Mouse (Mus musculus): ENCODE data around the gene Tbc1d24.

Tbc1d24 gene

DNA sequence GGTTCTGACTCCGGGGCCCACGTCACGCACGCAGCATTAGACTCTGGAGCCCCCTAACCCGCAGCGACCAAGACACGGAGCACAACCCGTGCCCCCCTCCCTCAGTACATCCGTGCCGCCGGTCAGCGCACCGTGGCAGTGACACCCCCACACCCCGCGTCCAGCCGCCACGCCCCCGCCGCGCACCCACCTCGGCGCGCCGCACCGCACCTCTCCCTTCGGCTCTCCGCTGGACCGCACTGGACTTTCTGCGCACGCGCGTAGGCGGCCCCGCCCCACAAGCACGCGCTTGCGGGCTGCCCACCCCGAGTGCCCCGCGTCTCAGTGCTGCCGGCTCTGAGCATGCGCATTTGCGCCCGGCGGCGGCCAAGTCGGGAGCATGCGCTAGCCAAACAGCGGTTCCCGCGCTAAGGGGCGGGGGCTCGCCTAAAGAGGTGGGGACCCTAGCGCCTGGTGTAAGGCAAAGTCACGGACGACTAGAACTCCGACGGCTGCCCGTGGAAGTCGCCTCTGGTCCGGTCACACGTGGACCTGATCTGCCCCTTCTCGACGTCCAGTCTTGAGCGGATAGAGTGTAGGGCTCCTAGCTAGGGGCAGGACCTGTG is at the start of gene Tbc1d24:
Tbc1d24 (minus strand) TSS at position 279 of the 605 bp plus-strand sequence.
- DNase-seq (ENCODE audit: low read depth in 2 of 2, low spot score in 2 of 2), result peak; percentile 74 to 75

DNA sequence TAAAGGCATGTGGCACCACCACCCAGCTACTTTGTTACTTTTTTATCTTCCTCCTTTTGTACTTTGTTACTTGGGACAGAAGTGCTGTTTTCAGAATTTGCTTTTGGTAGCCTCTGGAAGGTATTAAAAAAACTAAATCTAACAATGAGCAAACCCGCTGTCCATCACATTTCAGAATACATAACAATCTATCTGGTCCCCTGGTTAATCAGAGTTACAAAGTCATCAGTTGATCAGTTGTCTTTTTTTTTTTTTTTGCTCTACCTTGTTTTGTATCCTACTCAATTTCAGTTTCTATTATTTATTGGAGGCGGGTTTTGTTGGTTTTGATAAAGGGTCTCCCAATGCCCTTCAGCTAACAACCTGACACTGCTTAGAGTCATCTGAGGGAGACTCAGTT is 47.0 kb upstream of the Tbc1d24 start:
- no peak for DNase-seq (ENCODE audit: low read depth in 2 of 2, low spot score in 2 of 2)

DNA sequence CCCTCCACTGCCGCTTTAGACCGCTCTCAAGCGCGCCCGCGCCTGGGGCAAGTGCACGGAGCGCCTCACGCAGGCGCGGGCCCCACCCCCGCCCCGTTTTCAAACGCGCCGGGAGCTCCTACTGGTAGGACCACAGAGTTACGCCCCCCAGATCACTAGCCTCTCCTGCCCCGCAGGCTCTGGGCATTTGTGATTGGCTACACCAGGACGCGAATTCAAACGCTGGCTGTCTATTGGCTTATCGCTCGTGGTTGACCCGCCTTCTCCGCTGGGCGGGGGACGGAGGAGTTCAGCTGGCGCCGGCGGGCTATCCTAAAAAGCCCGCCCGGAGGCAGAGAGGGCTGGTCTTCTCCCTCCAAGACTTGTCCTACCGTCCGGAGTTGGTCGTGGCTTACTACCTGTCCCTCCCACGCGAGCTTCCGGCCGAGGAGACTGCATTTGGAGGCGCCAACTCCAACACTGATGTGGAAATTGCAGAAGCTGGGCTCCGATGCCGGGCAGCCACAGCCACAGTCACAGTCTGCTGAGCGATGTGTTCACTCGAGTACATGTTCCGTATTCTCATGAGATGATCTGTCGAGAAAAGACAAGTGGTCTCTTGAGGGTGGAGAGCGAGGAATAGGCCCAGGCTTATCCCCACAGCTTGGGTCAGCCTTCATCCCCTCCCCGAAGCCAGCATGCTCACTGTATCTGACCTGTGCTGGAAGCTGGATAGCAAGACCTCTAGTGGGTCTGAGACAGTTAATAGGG is 46.1 kb upstream of the Tbc1d24 start, which contains the start of gene Ccnf:
Ccnf (minus strand) TSS at position 165 of the 750 bp plus-strand sequence.
- peak; percentile 95 for DNase-seq (ENCODE audit: low read depth in 2 of 2, low spot score in 2 of 2)

DNA sequence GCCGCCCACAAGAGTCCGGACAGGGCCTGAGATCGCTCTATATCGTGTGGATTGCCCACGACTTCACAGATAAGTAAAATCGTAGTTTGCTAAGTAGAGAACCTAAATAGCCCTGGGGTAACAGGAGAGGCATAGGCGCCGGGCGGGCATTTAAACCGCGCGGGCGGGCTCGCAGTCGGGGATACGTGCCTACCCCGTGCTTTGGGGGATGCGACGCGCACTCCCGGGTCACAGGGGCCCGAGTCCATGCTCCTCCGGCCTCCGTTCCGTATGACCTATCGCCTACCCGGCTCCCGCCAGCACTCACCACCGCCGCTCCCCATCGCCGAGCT is 45.6 kb upstream of the Tbc1d24 start:
- DNase-seq (ENCODE audit: low read depth in 2 of 2, low spot score in 2 of 2), result no peak

DNA sequence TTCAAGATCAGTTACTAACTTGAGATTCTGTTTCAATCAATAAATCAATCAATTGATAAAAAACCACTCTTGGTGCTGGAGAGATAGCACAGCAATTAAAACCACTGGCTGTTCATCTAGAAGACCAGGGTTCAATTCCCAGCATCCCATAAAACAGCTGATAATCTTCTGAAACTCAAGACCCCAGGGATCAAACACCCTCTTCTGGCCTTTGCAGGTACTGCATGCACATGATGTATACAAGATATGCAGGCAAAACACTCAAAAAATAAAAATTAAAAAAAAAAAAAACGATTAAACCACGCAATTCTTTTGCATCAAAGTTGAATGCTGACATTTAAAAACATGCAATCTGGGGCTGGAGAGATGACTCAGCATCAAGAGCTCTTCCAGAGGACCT is 43.3 kb upstream of the Tbc1d24 start:
- DNase-seq (ENCODE audit: low read depth in 2 of 2, low spot score in 2 of 2), result peak in 1 of 2 experiments; percentile 13

DNA sequence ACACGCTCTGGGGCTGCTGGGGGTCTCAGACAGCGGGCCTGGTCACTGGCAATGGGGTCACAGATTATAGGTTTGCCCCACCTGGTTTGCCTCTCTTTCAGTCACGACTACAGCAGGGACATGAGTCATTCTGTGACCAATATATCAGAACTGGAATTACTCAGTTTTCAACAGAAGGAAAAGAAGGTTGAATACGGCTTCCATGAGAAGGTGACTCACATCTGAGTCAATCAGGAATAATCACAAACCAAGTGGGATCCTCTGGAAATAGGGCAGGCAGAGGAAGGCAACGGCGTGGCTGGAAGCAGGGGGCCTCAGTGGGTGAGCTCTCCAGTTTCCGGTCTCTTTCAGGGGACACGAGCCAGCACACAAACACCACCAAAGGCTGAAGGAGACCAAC is 38.7 kb upstream of the Tbc1d24 start:
- no peak for DNase-seq (ENCODE audit: low read depth in 2 of 2, low spot score in 2 of 2)

DNA sequence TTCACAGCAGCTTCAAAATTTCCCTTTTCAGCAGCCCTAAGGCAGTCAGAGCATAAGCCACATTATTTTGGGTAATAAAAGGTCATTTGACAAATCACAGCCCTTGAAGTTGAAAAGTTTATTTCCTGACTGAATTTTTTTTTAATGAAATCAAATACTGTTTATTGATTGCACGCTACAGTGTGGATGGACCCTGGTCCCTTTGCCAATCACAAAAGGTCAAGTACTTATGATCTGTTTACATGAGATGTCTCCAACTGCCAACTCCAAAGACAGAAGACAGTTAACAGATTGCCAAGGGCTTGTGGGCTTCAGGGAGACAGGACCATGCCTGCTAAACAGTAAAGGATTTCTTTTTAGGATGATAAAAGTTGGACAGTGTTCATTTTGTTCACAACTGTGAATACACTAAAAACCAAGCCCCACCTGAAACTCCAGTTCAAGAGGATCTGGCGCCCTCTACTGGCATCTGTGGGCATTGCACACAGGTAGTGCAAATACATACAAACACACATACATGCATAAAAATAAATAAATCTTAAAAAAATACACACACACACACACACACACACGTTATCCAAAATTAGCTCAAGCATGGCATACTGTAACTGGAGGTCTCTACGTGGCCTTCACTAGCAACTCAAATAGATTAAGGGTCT is 38.1 kb upstream of the Tbc1d24 start:
- DNase-seq (ENCODE audit: low read depth in 2 of 2, low spot score in 2 of 2), result peak; percentile 57 to 68

DNA sequence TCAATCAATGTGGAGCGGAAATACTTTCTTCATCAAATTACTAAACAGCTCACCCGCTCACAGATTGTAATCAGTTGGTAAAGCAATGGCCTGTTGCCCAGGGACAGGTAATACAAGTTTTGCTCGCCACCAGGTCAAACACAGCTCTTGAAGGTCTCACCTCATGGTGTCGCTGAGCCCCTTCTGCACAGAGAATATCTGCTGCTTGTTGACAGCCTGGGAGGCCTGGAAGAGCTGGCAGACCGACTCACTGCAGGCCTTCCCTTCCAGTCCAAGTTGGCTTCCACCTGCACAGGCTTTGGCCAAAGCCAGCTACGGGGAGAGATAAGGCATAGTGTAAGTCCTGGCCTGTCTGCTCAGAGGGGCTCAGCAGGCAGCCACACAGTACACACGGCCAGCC is 31.6 kb upstream of the Tbc1d24 start:
- DNase-seq (ENCODE audit: low read depth in 2 of 2, low spot score in 2 of 2), result no peak

DNA sequence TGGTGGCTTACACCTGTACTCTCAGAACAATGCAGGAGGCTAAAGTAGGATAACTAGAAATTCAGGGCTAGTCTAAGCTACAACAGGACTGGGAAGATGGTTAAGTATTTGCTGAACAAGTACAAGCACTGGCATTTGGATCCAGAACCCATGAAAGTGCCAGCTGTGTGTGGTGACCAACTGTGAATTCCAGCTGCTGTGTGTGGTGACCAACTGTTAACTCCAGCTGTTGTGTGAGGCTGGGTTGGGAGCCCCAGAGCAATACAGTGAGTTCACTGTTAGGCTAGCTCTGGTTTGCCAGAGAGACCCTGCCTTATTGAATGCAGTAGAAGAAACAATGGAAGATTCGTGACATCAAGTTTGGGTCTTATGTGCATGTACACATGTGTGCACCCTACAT is 31.1 kb upstream of the Tbc1d24 start:
- DNase-seq (ENCODE audit: low read depth in 2 of 2, low spot score in 2 of 2), result no peak

DNA sequence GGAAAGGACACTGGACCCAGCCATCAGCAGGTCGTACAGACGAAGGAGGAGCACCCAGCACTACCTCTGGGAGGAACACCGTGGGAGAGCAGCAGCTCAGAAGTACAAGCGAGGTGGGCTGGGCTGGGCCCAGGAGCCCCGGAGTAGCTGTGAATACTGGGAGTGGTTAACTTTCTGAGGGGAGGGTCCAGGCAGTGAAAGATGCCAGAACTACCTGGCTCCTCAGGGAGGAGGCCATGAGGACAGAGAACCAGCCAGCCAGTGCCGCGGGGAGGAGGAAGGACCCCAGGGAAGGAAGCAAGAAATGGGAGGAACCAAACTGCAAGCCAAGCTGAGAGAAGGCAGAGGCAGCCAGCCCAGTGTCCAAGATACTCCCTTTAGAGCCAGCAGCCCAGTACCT is 22.6 kb upstream of the Tbc1d24 start:
- no peak for DNase-seq (ENCODE audit: low read depth in 2 of 2, low spot score in 2 of 2)

DNA sequence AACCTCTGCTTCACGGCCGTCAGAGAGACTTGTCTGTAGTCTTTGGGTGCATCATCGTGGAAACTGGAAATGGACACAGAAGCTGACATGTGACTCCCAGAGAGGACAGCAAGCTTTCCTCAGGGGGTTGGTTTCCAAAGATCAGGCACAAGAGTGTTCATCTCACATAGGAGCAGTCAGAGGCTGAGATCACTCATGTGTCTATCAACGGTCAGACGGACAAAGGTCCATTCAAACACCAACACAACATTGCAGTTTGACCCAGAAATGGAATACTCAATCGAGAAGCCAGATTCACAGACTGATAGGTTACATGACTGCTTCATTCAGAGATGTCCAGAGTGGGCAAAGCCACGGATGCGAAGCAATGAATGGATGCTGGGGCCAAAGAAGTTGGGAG is 21.4 kb upstream of the Tbc1d24 start:
- DNase-seq (ENCODE audit: low read depth in 2 of 2, low spot score in 2 of 2), result no peak

DNA sequence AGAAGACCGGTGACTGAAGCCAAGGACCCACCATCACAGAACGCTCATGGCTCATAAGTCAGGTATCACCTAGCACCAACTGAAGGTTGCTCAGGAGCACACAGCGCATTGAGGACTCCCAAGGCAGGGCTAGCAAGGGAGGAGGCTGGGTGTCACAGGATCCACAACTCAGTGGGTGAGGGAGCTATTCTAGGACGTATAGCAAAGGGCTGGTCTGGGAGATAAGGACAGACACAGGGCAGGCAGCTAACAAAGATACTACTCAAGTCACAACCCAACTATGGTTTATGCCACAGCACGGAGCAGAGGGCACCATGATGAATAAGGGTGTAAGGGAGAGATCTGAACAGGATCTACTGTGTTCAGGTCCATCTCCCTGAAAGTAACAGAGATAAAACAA is 20.5 kb upstream of the Tbc1d24 start:
- no peak for DNase-seq (ENCODE audit: low read depth in 2 of 2, low spot score in 2 of 2)

DNA sequence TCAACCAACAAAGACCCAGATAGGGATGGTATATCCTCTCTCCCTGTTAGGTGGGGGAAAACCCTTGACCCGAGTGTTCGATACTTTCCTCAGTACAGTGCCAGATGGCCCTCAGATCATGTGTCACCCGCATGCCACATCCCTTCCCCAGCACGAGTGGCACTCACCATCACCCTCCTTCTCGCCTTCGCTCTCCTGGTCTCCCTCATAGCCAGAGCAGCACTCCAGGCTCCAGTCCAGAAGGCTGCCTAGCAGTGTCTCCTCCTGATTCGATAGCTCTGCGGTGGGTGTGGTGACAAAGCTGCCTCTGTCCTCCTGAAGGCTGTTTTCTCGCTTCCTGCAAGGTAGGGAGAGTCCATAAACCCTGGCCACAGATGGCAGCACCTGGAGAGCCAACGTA is 19.4 kb upstream of the Tbc1d24 start:
- DNase-seq (ENCODE audit: low read depth in 2 of 2, low spot score in 2 of 2), result no peak

DNA sequence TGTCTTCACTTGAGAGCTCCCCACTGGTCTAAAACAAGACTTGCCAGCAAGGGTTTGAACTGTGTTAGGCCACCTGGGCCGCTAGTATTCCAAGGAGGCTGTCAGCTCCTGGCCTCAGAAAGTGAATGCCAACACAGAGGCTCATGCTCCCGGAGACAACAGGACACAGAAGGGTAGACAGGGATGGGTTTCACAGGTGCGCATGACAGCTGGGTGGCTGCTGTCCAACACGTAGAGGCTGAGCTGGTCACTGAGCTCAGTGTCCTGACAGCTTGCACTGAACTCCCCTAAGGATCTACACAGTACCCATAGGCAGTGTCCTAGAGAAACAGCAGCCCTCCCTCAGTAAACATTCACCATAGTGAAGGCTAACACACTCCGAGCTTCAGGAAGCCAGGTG is 18.2 kb upstream of the Tbc1d24 start:
- no peak for DNase-seq (ENCODE audit: low read depth in 2 of 2, low spot score in 2 of 2)

DNA sequence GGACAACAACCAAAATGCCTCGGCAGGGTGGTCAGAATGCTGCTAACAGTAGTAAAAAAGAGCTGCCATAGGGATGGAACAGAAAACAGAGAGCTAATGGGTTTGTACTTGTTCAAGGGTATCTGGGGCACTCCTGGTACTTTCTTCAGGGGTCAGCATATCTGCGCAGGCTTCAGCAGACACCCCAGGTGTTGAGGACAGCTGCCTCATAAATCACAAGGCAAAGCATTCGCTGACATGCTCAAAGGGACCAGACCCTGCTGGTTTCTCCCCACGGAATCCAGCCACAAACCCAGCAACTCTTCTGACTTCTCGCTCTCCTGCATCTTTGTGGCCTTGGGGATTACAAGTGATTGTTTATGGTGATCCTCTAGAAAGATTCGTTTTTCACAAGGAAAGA is 17.3 kb upstream of the Tbc1d24 start:
- no peak for DNase-seq (ENCODE audit: low read depth in 2 of 2, low spot score in 2 of 2)

DNA sequence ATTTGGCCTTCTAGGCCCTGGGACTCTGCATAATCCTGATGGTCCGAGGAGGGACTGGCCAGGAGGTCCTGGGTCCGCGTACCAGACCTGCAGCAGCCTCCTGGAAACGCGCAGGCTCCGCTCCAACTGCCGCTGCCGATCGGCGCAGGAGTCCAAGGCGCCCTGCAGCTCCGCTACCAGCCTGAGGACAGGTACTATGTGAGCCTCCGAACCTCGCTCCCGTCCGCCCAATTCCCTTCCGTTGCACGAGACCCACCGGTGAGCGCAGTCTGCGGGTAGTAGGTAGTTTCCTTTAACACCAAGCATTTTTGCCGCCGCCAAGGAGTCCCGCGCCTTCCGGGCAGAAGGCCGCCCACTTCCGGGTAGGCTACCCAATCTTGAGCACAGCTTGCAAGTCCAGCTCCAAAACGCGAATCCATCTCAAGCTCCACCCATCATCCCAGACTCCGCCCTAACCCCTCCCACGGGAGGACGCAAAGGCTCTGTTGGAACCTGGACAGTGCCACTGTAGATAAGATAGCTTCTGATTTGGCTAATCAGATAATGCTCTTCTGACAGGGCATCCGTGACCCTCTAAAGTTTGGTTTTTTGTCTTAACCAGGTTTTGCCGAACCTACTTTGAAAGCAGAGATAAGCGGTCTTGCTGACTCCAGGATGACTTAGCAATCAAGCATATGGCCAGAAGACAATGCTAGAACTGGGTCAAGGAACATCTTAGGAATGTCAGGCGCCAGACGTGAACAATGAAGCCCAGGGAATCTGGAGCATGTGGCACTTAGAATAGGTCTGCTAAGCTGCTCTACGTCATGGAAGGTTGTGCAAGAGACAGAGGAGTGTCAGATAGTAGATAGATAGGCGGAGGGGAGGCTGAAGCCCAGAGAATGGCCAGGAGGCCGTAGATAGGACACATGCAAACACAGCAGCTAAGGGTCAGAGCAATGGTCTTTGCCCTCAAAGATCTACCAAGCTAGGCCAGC is 15.4 kb upstream of the Tbc1d24 start, which contains the start of gene Tedc2:
Tedc2 (minus strand) TSS at position 417 of the 977 bp plus-strand sequence.
- peak; percentile 79 to 84 for DNase-seq (ENCODE audit: low read depth in 2 of 2, low spot score in 2 of 2)

DNA sequence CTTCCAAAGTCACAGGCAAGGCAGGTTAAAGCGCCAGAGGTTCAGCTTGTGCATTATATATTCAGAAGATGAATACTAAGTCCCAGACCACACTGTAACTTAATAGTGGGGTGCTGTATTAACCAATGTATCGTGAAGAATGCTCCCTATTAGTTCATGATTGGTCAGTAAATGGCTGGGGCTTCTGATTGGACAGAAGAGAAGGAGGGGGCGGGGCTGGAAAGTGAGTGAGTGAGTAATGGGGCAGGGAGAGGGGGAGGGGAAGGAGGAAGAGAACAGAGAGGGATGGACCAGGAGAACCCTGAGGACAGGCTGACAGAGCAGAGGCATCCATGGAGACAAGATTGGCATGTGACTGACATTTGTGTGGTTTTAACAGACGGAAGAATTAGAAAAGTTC is 11.5 kb upstream of the Tbc1d24 start:
- DNase-seq (ENCODE audit: low read depth in 2 of 2, low spot score in 2 of 2), result no peak

DNA sequence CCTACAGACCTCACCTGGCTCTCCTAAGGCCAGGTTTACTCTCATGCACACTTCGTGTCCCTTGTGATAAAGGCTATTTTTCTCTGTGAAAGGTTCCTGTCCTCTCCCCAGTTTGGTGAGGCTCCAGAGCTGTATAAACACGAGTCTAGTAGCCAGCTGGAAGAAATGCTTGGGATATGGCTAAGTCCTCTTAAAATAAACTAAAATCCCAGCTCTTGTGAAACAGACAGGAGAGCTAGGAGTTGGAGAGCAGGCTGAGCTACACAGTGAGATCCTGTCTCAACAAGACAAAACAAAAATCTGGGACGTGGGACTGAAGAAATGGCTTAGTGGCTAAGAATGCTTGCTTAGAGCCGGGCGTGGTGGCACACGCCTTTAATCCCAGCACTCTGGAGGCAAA is 7.8 kb upstream of the Tbc1d24 start:
- DNase-seq (ENCODE audit: low read depth in 2 of 2, low spot score in 2 of 2), result no peak

DNA sequence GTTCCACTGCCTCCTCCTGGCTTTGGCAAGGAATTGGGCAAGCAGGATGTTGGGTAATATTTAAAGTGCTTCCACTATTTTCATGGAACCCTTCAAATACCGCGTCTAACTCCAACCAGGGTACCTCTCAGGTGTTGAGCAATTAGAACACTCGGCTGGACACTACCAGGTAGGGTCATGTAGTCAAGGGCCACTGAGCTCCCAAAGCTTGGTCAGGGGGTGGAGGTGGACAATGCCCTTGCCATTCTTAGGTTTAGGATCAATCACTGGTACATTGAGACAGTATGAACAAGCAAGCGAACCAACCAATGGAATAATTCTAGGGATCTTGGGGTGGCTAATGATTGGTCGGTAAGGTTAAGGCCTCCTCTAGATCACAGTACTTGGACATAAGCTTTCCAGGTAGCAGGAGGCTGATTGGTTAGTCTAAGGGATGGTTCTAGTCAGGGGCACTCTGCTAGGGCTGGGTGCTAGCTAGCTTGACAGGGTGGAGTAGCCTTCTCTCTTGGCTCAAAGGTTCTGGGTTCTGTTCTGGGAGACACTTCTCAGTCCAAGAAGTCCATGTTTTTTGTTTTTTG is 7.2 kb upstream of the Tbc1d24 start:
- no peak for DNase-seq (ENCODE audit: low read depth in 2 of 2, low spot score in 2 of 2)

DNA sequence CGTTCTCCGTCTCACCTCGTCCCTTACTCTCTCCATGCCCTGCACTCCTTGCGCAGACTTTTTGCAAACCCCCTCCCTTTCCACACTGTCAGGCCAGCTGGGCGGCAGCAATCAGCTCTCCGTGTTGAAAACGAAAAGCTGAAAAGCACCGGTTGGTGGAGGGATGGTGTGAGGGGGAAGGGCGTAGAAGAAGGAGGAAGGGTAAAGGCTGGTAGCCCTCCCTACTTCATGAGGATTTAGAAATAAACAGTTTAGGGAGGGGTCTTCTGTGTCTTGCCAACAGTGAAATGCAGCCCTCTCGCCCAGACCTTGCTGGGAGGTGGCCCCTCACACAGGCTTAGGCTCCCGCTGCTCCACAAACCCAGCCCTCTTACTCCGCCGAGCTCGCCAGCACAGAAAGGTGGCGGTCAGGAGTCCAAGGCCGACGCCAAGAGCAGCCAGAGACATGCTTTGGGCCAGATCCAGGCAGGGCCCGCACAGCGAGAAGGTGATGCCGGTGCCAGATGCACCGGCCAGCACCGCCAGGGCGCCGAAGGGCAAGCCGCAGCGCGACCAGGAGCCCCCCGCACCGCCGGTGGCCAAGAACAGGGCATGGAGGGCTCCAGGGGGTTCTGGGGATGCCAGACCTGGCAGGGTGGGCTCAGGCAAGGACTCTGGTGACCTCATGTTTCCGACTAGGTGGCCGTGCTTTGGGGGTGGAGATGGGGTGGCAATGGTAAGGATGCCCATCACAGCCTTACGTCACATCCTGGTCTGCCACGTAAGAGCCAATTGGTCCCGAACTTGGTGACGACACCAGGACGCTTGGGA is 6.5 kb upstream of the Tbc1d24 start:
- no peak for DNase-seq (ENCODE audit: low read depth in 2 of 2, low spot score in 2 of 2)

Measured in CD8-positive naive resting alpha-beta T cell, adult 2 months (primary cell).